Mouse (Mus musculus) erythroblast, embryonic 14.5 days (primary cell): Measurements from ENCODE around the gene H2al1i.

Experiments
- GATA1 ChIP-seq: IDR thresholded peaks from 2 replicates; pipeline ENCODE4 v1.6.1; 2012; ENCODE audit warnings: low read length, inconsistent platforms, mixed read lengths
- TAL1 ChIP-seq: IDR thresholded peaks from 3 replicates; pipeline ENCODE4 v1.6.1; 2012; ENCODE audit warnings: low read length, inconsistent platforms, mixed read lengths

GRCm38 (mm10) chrX:11363890-11364289, 39.4 kb downstream of the H2al1i start:
- no peak for TF ChIP-seq TAL1
- no peak for TF ChIP-seq GATA1
